Mouse (Mus musculus) cerebellum, postnatal 4 days (tissue): Measurements from ENCODE around the gene Etnppl.

Experiments
- DNase-seq, 2 experiments: peaks; one replicate each; pipeline ENCODE4 v3.0.0; 2022; ENCODE audit warnings: low spot score in 2 of 2, mixed read lengths in 1 of 2

Etnppl gene

GRCm38 (mm10) chr3:130617439-130617898, at the start of gene Etnppl:
Etnppl (plus strand) TSS chr3:130617448.
- no peak for DNase-seq

- no peak for DNase-seq
Observed at GRCm38 (mm10) chr3:130568331-130569095, 48.7 kb upstream of the Etnppl start.

GRCm38 (mm10) chr3:130573243-130573642, 44.0 kb upstream of the Etnppl start:
- no peak for DNase-seq

DNA sequence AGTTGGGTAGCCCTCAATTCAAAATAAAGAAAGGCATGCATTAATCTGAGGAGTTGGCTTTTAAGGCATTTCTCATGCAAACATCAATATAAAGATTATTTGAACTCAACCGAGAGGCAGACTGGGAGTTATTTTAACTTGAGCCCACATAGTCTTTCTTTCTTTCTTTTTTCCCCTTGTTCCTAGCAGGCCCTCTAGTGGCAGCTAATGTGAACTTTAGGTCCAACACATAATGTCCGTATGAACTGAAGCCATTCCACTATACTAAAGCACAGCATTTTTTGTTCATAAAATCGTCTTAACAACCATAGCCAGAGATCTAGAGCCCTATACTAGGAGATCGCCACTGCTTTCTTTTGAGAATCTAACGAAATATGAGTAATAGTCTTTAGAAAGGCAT, 42.6 kb upstream of the Etnppl start:
- peak in 1 of 2 experiments; percentile 26 for DNase-seq

DNA sequence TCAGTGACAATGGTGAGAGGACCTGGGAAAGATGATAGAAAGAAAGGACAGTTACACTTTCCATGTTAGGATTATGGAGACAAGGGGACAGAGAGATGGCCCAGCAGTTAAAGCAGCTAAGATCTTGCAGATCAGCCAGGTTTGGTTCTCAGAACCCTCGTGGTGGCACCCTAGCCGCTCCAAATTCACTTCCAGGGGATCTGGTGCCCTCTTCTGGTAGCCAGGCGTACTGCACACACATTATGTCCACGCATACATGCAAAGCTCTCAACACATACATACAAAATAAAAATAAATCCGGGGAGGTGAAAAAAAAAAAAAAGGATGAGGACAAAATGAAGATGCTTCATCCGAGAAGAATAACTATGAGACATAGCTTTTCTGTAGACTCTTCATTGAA, 40.6 kb upstream of the Etnppl start:
- DNase-seq, result peak in 1 of 2 experiments; percentile 38

DNA sequence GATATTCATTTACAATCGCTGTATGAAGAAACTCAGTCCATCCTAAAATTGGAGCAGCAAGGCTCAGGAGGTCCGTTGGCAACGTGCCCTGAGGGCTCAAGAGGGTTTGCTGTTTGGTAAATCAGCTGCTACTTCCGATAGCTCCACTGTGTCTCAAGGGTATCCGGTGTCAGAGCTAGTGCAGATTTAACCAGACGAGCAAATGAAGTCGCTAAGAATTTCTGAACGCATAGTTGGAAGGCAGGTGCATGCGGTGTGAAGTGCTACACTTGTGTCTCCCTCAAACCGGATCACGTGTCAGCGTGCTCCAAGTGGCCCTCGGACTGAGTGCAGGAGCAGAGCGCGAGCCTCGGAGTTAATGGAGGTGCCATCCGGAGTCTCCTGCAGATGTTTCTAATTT, 37.7 kb upstream of the Etnppl start:
- peak in 1 of 2 experiments; percentile 40 for DNase-seq

DNA sequence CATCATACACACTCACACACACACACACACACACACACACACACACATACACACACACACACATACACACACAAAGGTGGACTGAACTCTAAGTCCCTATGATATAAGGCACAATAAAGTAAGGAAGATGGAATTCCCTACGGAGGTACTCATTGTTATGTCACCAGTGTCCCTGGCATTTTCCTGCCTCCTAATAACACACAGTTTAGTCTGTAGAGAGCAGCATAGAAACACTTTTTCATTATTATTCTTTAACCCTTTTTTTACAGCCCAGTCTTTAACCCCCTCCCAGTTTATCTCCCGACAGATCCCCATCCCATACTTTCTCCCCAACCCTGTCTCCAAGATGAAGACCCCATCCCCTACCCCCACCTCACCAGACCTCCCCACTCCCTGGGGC, 35.7 kb upstream of the Etnppl start:
- DNase-seq, result no peak

DNA sequence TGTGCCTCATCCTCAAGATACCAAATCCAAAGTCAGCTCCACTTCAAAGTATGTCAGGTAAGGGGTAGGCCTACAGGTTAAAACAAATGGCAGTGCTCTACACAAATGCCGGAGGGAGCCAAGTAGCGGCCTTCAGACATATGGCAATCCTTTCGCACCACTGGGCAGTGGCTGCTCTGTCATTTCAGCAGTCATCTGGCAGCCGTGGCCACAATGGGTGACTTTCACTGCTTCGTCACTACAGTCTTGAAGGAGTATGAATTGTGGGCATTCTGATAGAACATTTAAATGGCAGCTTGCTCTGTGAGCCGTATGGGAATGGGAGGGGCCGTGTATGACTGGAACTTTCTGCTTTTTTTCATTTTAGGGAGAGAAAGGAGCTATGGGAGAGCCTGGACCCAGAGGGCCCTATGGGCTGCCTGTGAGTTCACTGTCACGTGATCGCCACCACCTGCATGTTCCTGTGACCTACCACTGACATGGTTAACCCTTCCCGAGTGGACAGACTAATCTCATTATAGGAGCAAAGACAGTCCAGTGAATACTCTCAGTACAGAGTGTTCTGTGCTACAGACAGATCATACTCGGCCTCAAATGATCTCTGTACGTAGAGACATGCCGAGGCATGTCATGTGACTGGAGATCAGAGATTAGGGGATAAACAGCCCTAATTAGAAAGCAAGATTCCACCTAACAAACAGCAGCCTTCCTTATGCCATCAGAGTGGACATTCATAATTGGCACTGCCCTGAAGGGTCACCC, 34.2 kb upstream of the Etnppl start:
- peak in 1 of 2 experiments; percentile 18 for DNase-seq

DNA sequence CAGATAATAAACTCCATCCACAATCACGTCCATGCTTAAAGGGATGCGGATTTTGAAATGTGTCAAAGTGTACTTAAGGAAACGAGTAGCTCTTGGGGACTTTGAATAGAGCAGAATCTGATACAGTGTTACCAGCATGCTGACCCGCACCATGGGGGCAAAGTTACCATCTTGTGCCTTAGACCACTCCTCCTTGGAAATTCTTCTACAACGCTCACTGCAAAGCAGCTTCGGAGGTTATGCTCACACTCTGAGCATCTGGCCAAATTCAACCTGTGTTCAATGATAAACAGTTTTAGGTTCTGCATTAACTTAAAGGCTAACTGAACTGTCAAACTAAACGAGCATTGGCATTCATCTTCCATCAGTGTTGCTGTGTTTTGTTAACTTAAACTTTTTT, 33.2 kb upstream of the Etnppl start:
- DNase-seq, result no peak

GRCm38 (mm10) chr3:130595050-130595449, 22.2 kb upstream of the Etnppl start:
- no peak for DNase-seq

- DNase-seq, result no peak
Observed at GRCm38 (mm10) chr3:130601491-130601890, 15.8 kb upstream of the Etnppl start.

GRCm38 (mm10) chr3:130607924-130608323, 9.3 kb upstream of the Etnppl start:
- no peak for DNase-seq

- no peak for DNase-seq
Observed at GRCm38 (mm10) chr3:130614444-130614843, 2.8 kb upstream of the Etnppl start.

DNA sequence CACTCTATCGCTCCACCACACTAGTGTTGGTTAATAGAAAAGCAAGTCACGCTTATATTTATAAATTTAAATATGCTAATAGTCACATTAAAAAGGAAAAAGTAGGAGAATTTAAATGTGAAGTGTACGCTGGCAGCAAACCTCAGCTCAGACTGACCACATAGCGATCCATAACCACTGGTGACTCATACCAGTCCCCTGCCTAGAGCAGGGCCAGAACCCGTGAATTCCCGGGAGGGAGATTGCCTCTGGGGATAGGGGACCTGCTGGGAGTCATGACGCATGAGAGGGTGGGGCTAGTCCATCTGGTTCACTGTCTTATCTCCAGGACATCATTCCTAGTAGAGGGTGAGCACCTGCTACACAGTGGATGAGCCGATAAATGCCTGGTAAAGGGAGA, 1.6 kb upstream of the Etnppl start:
- no peak for DNase-seq

DNA sequence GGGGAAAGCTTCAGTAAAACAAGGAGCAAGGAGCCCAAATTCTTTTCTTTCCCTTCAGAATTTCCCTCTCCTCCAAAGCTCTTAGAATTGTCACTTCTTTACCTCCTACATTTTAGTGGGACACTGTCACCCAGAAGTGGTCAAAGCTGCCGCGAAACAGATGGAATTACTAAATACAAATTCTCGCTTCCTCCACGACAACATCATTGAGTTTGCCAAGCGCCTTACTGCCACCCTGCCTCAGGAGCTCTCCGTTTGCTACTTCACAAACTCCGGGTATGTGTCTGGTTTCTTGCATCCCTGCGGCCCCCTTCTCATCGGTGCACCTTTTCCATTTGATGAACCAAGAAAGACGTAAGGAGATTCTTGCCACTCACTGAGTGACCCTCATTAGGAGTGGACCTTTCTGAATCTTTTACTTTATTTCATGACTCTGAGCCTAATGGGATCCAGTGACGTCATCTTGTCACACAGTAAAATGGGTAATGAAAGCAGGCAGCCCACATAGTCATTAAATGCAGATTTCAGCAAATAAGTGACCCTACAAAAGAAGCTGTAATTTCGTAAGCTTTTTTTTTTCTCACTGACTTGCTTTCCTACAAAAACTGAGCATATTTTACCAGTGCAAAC, 3.4 kb downstream of the Etnppl start:
- DNase-seq, result no peak

GRCm38 (mm10) chr3:130628358-130628757, 11.1 kb downstream of the Etnppl start:
- no peak for DNase-seq

DNA sequence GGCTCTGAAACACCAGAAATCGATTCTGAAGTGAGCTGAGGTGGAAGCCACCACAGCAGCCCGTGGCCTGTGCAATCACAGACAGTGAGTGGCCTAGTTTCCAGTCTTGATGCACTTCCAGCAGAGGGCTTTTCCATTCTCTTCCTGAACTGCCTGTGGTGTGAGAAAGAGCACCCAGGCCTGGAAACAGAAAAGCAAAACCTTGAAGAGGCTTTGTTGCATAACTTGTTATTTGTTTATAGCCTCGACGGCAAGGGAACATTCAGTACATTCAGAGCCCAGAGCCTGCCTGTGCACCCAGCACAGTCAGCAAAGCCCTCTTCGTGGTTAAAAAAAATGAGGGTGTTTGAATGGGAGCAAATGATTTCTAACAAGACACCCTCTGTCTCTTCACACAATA, 16.6 kb downstream of the Etnppl start:
- no peak for DNase-seq

DNA sequence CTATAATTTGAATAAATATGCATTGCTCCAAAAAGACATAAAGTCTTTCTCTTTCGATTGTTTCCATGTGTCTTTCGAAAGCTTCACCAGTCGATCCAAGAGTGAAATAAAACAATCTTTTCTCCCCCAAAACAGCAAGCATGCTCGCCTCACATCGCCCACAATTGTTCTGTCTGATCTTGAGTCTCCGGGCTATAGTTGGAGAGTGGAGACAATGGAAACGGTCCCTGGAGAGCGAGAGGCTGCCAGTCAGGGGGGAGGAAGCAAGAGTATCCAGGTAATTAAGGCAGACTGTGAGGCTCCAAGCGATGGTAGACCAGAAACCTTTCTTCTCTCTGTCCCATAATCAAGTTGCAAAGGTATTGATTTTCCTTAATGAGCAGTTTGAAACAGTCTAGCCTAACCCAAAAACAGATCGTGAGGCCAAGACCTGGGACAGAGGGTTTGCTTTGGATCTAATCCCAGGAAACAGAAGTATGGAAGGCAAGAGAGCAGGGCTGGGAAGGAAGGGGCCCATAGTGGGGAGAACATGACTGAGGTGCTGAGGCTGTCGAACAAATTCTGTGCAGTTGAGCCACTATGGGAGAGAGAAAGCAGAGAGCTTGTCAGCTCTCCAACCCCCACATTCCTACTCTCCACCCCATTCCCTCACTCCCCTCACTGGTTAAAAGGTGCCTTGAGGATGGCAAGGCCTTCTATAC, 29.0 kb downstream of the Etnppl start:
- no peak for DNase-seq

- no peak for DNase-seq
Observed at GRCm38 (mm10) chr3:130649569-130649968, 32.3 kb downstream of the Etnppl start.

- DNase-seq, result no peak
Observed at GRCm38 (mm10) chr3:130660619-130661018, 43.4 kb downstream of the Etnppl start.

DNA sequence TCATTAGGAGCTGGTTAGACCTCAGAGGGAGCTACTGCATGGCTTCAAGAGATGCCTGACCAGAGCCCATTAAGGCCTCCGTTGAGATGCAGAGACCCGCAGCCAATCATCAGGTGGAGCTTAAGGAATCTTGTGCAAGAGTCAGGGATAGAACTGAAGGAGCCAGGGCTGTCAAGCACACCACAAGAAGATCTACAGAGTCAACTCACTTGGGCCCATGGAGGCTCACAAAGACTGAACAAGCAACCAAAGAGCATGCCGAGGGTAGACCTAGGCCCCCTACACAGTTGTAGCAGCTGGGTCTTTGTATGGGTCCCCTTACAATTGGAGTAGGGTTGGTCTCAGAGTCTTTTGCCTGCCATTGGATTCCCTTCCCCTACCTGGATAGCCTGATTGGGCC, 45.2 kb downstream of the Etnppl start:
- no peak for DNase-seq

- no peak for DNase-seq
Observed at GRCm38 (mm10) chr3:130671291-130671690, 54.0 kb downstream of the Etnppl start.
